Mouse (Mus musculus) kidney, adult 11 months (tissue): Measurements from ENCODE around the gene Gm20481.
"Not testable (repeated sequence)": the region's sequence is repeated elsewhere in the genome, so short reads cannot be mapped to it uniquely, and the experiment has no call there.

ENCODE experiments used
- DNase-seq: peaks from one replicate; pipeline ENCODE4 v3.0.0; 2022

Gm20481 gene

GRCm38 (mm10) chr17:34969822-34970221 is at the start of gene Gm20481:
TSS of gene Gm20481 (plus strand) at chr17:34969912.
- DNase-seq = not testable (repeated sequence)

GRCm38 (mm10) chr17:34922939-34923338 is 46.8 kb upstream of the Gm20481 start:
- DNase-seq = no peak

- DNase-seq = no peak
Measured at GRCm38 (mm10) chr17:34924258-34924657, 45.5 kb upstream of the Gm20481 start.

- no peak for DNase-seq
Measured at GRCm38 (mm10) chr17:34927306-34928019, 42.2 kb upstream of the Gm20481 start.

GRCm38 (mm10) chr17:34928841-34929240 is 40.9 kb upstream of the Gm20481 start:
- no peak for DNase-seq

GRCm38 (mm10) chr17:34931061-34931734 is 38.5 kb upstream of the Gm20481 start, which contains the start of gene Neu1:
TSS of gene Neu1 (plus strand) at chr17:34931253.
- DNase-seq = peak; percentile 99

GRCm38 (mm10) chr17:34931735-34932098 is 38.0 kb upstream of the Gm20481 start:
- no peak for DNase-seq

- DNase-seq = no peak
Measured at GRCm38 (mm10) chr17:34932287-34932686, 37.4 kb upstream of the Gm20481 start.

- peak; percentile 75 for DNase-seq
Measured at GRCm38 (mm10) chr17:34934031-34934430, 35.7 kb upstream of the Gm20481 start.

GRCm38 (mm10) chr17:34934830-34935229 is 34.9 kb upstream of the Gm20481 start:
- no peak for DNase-seq

GRCm38 (mm10) chr17:34937960-34938505 is 31.7 kb upstream of the Gm20481 start:
- DNase-seq = peak; percentile 83

GRCm38 (mm10) chr17:34941344-34942041 is 28.2 kb upstream of the Gm20481 start:
- DNase-seq = no peak

- DNase-seq = peak; percentile 51
Measured at GRCm38 (mm10) chr17:34943128-34943815, 26.4 kb upstream of the Gm20481 start.

GRCm38 (mm10) chr17:34944362-34944761 is 25.4 kb upstream of the Gm20481 start:
- peak; percentile 47 for DNase-seq

GRCm38 (mm10) chr17:34946486-34947140 is 23.1 kb upstream of the Gm20481 start:
- DNase-seq = peak; percentile 77

- DNase-seq = peak; percentile 58
Measured at GRCm38 (mm10) chr17:34947606-34948005, 22.1 kb upstream of the Gm20481 start.

- not testable (repeated sequence) for DNase-seq
Measured at GRCm38 (mm10) chr17:34948721-34949552, 20.8 kb upstream of the Gm20481 start.

GRCm38 (mm10) chr17:34949553-34949969 is 20.2 kb upstream of the Gm20481 start:
- DNase-seq = no peak

GRCm38 (mm10) chr17:34950514-34951455 is 18.9 kb upstream of the Gm20481 start:
- DNase-seq = no peak
